Mouse (Mus musculus) ES-Bruce4 (cell line): ENCODE data around the gene Aanat.

ENCODE experiments used
- CTCF ChIP-seq: IDR thresholded peaks from one replicate; pipeline ENCODE4 v1.8.1; 2011; ENCODE audit warnings: low read depth, low read length
- EP300 ChIP-seq: IDR thresholded peaks from 2 replicates; pipeline ENCODE4 v1.6.1; 2011; ENCODE audit warnings: low read depth, low read length; ENCODE audit not compliant: insufficient read depth
- POLR2A ChIP-seq: IDR thresholded peaks from one replicate; pipeline ENCODE4 v1.8.1; 2011; ENCODE audit warnings: low read length; ENCODE audit not compliant: insufficient read depth

- peak; percentile 70 for TF ChIP-seq CTCF
- no peak for TF ChIP-seq EP300
- TF ChIP-seq POLR2A = no peak
Measured at GRCm38 (mm10) chr11:116554171-116554878, 31.9 kb upstream of the Aanat start.
